Mouse (Mus musculus) liver, embryonic 12.5 days (tissue): ENCODE measurements around the gene Fxyd7. TPM values are rescaled to one million over a fixed set of nuclear protein-coding genes. Genes with fewer than 3 reads are reported as not detected.

Experiments used
- ATAC-seq: fragments of 200-750 bp; cut with Nextera tagmentation; 2 replicates; pipeline ENCODE4 v1.8.0; 2017; ENCODE audit warnings: moderate number of reproducible peaks, mild to moderate bottlenecking, moderate library complexity
- H3K27ac ChIP-seq: fragments of 300-500 bp; sonication (generic); 2 replicates; pipeline ENCODE4 v1.5.1; 2016; ENCODE audit warnings: mild to moderate bottlenecking
- H3K27me3 ChIP-seq: fragments of 300-500 bp; sonication (generic); replicated peaks from 2 replicates; pipeline ENCODE4 v1.6.1; 2016; ENCODE audit warnings: mild to moderate bottlenecking, moderate library complexity
- H3K36me3 ChIP-seq: fragments of 300-500 bp; sonication (generic); 2 replicates; pipeline ENCODE4 v1.6.1; 2016; ENCODE audit warnings: mild to moderate bottlenecking, moderate library complexity
- H3K4me1 ChIP-seq: fragments of 300-500 bp; sonication (generic); 2 replicates; pipeline ENCODE4 v1.6.1; 2016
- H3K4me2 ChIP-seq: fragments of 300-500 bp; sonication (generic); 2 replicates; pipeline ENCODE4 v1.6.1; 2016; ENCODE audit warnings: mild to moderate bottlenecking, moderate library complexity
- H3K4me3 ChIP-seq: fragments of 300-500 bp; sonication (generic); 2 replicates; pipeline ENCODE4 v1.5.1; 2016; ENCODE audit warnings: mild to moderate bottlenecking, moderate library complexity
- H3K9ac ChIP-seq: fragments of 300-500 bp; sonication (generic); 2 replicates; pipeline ENCODE4 v1.6.1; 2016; ENCODE audit warnings: mild to moderate bottlenecking, moderate library complexity
- H3K9me3 ChIP-seq: fragments of 300-500 bp; sonication (generic); replicated peaks from 2 replicates; pipeline ENCODE4 v1.6.1; 2016; ENCODE audit warnings: mild to moderate bottlenecking, moderate library complexity
- WGBS: fragments of 180-500 bp; shearing (Covaris S2); methylation state at CpG from one replicate; pipeline ENCODE4 v1.1.7; 2016; ENCODE audit not compliant: insufficient replicate concordance; 5-methylcytosine and 5-hydroxymethylcytosine counted together
- polyA plus RNA-seq: library from polyadenylated mRNA; unstranded; fragments of >200 nt; fragmentation: Nextera tagmentation; extraction: Ambion mirVana; gene quantifications from 2 replicates; pipeline ENCODE4 v1.2.1, GENCODE M21; 2016

The Fxyd7 gene
- polyA plus RNA-seq, 1 experiment from 2014 or later = 0.55 TPM

- peak within 1 kb of the TSS; percentile 66; the same call in 1 of the 2 replicates for H3K27ac ChIP-seq
- WGBS = 45% methylated on average over 2 of the region's 2 CpGs
- H3K4me1 ChIP-seq = peaks cover 34% of the 10 kb centered on the region
- no peaks in the 10 kb centered on the region for H3K36me3 ChIP-seq
- H3K4me3 ChIP-seq = no peak within 1 kb of the TSS
- peak; percentile 17; the same call in 1 of the 2 replicates for ATAC-seq
- H3K9me3 ChIP-seq = no peaks in the 10 kb centered on the region
- no peak within 1 kb of the TSS for H3K9ac ChIP-seq
- H3K27me3 ChIP-seq = peaks cover 27% of the 10 kb centered on the region
- H3K4me2 ChIP-seq = no peak within 1 kb of the TSS
Measured at GRCm38 (mm10) chr7:31057071-31057470, 5.8 kb upstream of the Fxyd7 start, which contains the start of gene Fxyd1. Gene Fxyd1, minus strand, starts transcription at chr7:31057199.

- Histone ChIP-seq H3K4me1 (peaks cover 39% of the 10 kb centered on the region), H3K4me3 (no peak overlapping the region), H3K9me3 (no peaks in the 10 kb centered on the region), H3K9ac (no peak overlapping the region), H3K27me3 (peaks cover 33% of the 10 kb centered on the region), H3K27ac (peak overlapping the region; percentile 65; the same call in 1 of the 2 replicates), H3K4me2 (no peak overlapping the region), H3K36me3 (no peaks in the 10 kb centered on the region)
- ATAC-seq = no peak
- 56% methylated on average over 7 of the region's 7 CpGs for WGBS
Measured at GRCm38 (mm10) chr7:31056448-31056847, 5.2 kb upstream of the Fxyd7 start.

DNA sequence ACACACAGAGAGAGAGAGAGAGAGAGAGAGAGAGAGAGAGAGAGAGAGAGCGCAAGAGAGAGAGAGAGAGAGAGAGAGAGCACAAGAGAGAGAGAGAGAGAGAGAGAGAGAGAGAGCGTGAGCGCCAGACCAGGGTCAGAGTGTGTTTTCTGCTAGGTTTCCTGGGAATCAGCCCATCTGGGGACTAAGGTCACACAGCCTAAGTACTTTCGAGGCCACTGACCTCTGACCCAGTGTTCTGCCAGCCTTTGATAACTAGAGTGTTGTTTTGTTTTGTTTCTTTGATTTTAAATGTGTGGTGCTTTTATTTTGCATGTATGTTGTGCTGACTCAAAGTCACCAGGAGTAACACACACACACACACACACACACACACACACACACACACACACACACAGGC, 4.6 kb upstream of the Fxyd7 start:
- H3K27ac ChIP-seq = peak overlapping the region; percentile 66; the same call in 1 of the 2 replicates
- peaks cover 38% of the 10 kb centered on the region for H3K27me3 ChIP-seq
- H3K4me1 ChIP-seq = peaks cover 42% of the 10 kb centered on the region
- WGBS = 53% methylated on average over 3 of the region's 4 CpGs
- ATAC-seq = peak; percentile 36; the same call in 1 of the 2 replicates
- H3K4me2 ChIP-seq = peak overlapping the region; percentile 35; the same call in 1 of the 2 replicates
- H3K4me3 ChIP-seq = no peak overlapping the region
- no peak overlapping the region for H3K9ac ChIP-seq
- H3K9me3 ChIP-seq = no peaks in the 10 kb centered on the region
- H3K36me3 ChIP-seq = no peaks in the 10 kb centered on the region

GRCm38 (mm10) chr7:31055354-31055824, 4.1 kb upstream of the Fxyd7 start:
- Histone ChIP-seq H3K9ac (no peak overlapping the region), H3K27ac (peak overlapping the region; percentile 66), H3K27me3 (peaks cover 43% of the 10 kb centered on the region), H3K4me1 (peaks cover 43% of the 10 kb centered on the region), H3K4me2 (peak overlapping the region; percentile 35), H3K9me3 (no peaks in the 10 kb centered on the region), H3K36me3 (no peaks in the 10 kb centered on the region), H3K4me3 (no peak overlapping the region)
- WGBS = 22% methylated on average over 10 of the region's 10 CpGs
- ATAC-seq = peak; percentile 67

GRCm38 (mm10) chr7:31054661-31055320, 3.5 kb upstream of the Fxyd7 start:
- no peak overlapping the region for H3K4me3 ChIP-seq
- WGBS = 49% methylated on average over 11 of the region's 11 CpGs
- no peaks in the 10 kb centered on the region for H3K36me3 ChIP-seq
- peak overlapping the region; percentile 66; the same call in 1 of the 2 replicates for H3K27ac ChIP-seq
- H3K4me2 ChIP-seq = peak overlapping the region; percentile 35
- peaks cover 49% of the 10 kb centered on the region for H3K27me3 ChIP-seq
- H3K4me1 ChIP-seq = peaks cover 49% of the 10 kb centered on the region
- no peak overlapping the region for H3K9ac ChIP-seq
- ATAC-seq = no peak
- H3K9me3 ChIP-seq = no peaks in the 10 kb centered on the region

GRCm38 (mm10) chr7:31053882-31054447, 2.7 kb upstream of the Fxyd7 start:
- ATAC-seq = no peak
- Histone ChIP-seq H3K9ac (no peak overlapping the region), H3K4me2 (peak overlapping the region; percentile 35; the same call in 1 of the 2 replicates), H3K9me3 (no peaks in the 10 kb centered on the region), H3K4me1 (peaks cover 51% of the 10 kb centered on the region), H3K27ac (no peak overlapping the region), H3K27me3 (peaks cover 58% of the 10 kb centered on the region), H3K36me3 (no peaks in the 10 kb centered on the region), H3K4me3 (no peak overlapping the region)
- 37% methylated on average over 10 of the region's 10 CpGs for WGBS

DNA sequence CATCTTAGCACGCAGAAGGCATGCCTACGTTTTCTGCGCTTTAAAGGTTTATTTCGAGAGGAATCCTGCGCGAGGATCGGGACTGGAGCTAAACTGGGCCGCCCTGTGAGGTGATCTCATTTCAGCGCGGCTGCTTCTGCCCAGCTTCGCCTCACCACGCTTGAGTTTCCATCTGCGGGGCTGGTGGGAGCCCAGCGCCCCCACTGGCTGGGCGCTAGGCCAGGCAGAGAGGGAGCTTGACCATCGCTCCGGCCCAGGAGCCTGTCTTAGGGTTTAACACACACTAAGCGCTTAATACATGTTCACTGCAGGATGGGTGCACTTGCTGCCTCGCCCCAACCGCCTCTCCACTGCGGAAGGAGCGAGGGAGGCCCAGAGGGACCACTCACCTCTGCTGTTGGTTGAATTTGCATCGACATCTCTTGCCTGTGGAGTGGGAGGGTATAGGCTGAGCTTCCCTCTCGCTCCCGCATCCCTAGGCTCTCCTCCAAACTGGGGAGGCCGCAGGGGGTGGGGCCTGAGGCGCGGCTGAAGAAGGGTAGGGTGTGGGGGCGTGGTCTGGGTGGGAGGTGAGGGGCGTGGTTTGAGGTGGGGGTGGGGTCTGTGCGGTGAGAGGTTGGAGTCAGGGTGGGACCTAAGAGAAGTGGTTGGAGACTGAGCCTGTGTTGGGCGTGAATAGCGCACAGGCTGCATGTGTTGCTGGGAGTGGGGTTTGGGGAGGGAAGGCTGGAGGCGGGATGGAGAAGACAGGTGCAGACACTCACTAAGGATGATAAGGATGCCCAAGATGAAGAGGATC, 1.6 kb upstream of the Fxyd7 start:
- no peak for ATAC-seq
- H3K4me3 ChIP-seq = no peak overlapping the region; the same call in 1 of the 2 replicates
- H3K4me2 ChIP-seq = peak overlapping the region; percentile 38; the same call in 1 of the 2 replicates
- no peak overlapping the region for H3K27ac ChIP-seq
- H3K36me3 ChIP-seq = no peaks in the 10 kb centered on the region
- peaks cover 69% of the 10 kb centered on the region for H3K27me3 ChIP-seq
- no peaks in the 10 kb centered on the region for H3K9me3 ChIP-seq
- no peak overlapping the region for H3K9ac ChIP-seq
- H3K4me1 ChIP-seq = peaks cover 51% of the 10 kb centered on the region
- WGBS = 3% methylated on average over 34 of the region's 34 CpGs

- H3K36me3 ChIP-seq = no peaks in the 10 kb centered on the region
- H3K4me3 ChIP-seq = no peak overlapping the region; the same call in 1 of the 2 replicates
- H3K4me2 ChIP-seq = peak overlapping the region; percentile 38; the same call in 1 of the 2 replicates
- peaks cover 51% of the 10 kb centered on the region for H3K4me1 ChIP-seq
- no peak overlapping the region for H3K9ac ChIP-seq
- no peaks in the 10 kb centered on the region for H3K9me3 ChIP-seq
- H3K27ac ChIP-seq = no peak overlapping the region
- H3K27me3 ChIP-seq = peaks cover 73% of the 10 kb centered on the region
- WGBS = 4% methylated on average over 22 of the region's 22 CpGs
- ATAC-seq = no peak
Measured at GRCm38 (mm10) chr7:31052251-31052635, 976 bp upstream of the Fxyd7 start.

DNA sequence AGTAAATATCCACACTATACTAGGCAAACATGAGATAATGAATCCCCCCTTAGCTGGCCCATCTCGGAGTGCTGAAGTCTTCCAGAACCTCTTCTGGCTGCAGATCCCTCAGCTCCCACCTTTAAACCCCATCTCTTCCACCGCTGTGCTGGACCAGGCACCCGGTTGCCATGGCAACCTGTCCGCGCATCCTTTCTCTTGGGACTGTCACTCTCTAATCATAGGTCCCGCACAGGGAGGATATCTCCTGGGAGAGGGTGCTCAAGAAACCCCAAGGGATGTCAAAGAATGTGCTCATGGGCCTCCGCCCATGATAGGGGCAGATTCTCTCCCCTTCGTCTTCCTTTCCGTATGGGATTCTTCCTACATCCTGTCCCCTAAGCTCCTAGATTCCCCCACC, 346 bp downstream of the Fxyd7 start:
- Histone ChIP-seq H3K27me3 (peaks cover 76% of the 10 kb centered on the region), H3K4me3 (no peak overlapping the region), H3K4me1 (peaks cover 51% of the 10 kb centered on the region), H3K4me2 (peak overlapping the region; percentile 34; the same call in 1 of the 2 replicates), H3K36me3 (no peaks in the 10 kb centered on the region), H3K9me3 (no peaks in the 10 kb centered on the region), H3K9ac (no peak overlapping the region), H3K27ac (no peak overlapping the region)
- WGBS = 7% methylated on average over 9 of the region's 9 CpGs
- no peak for ATAC-seq

GRCm38 (mm10) chr7:31050487-31050886, 780 bp downstream of the Fxyd7 start:
- Histone ChIP-seq H3K36me3 (no peaks in the 10 kb centered on the region), H3K4me1 (peaks cover 48% of the 10 kb centered on the region), H3K27ac (no peak overlapping the region), H3K4me3 (no peak overlapping the region), H3K9me3 (no peaks in the 10 kb centered on the region), H3K27me3 (peaks cover 80% of the 10 kb centered on the region), H3K4me2 (no peak overlapping the region), H3K9ac (no peak overlapping the region)
- no peak for ATAC-seq
- 2% methylated on average over 6 of the region's 6 CpGs for WGBS

DNA sequence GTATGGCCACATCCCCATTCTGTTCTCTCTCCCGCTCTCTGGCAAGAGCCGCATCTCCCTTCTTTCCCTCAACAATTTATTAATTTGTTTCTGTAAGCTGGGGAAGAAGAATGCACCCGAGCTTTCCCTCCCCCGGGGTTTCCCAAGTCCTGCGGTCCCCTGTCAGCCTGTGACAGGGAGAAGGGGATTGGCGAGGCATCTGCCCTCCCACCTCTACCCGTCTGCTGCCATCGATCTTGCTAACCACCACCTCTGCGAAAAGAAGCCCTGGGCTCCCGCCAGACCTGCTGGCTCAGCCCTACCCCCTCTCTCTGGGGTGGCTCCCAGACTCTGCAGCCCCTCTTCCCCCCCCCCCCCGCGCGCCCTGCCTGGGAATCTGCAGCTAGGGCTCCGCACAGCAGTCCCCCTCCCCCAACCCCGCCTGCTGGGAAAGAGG, 1.4 kb downstream of the Fxyd7 start:
- H3K27me3 ChIP-seq = peaks cover 86% of the 10 kb centered on the region
- WGBS = 7% methylated on average over 12 of the region's 15 CpGs
- H3K9me3 ChIP-seq = no peaks in the 10 kb centered on the region
- H3K4me3 ChIP-seq = no peak overlapping the region
- no peak overlapping the region for H3K9ac ChIP-seq
- no peak overlapping the region for H3K27ac ChIP-seq
- H3K36me3 ChIP-seq = no peaks in the 10 kb centered on the region
- peak overlapping the region; percentile 12 for H3K4me2 ChIP-seq
- H3K4me1 ChIP-seq = peaks cover 44% of the 10 kb centered on the region
- ATAC-seq = no peak
